Mouse (Mus musculus) liver, embryonic 11.5 days (tissue): ENCODE results near the gene Rims1. TPM values are rescaled to one million over a fixed set of nuclear protein-coding genes. Genes with fewer than 3 reads are reported as not detected.

ENCODE experiments used
- ATAC-seq: fragments of 200-750 bp; cut with Nextera tagmentation; replicated peaks from 2 replicates; pipeline ENCODE4 v1.8.0; 2017; ENCODE audit warnings: moderate number of reproducible peaks, mild to moderate bottlenecking, moderate TSS enrichment, moderate library complexity; ENCODE audit not compliant: low FRiP score
- DNase-seq: peaks from one replicate; pipeline ENCODE4 v3.0.0-alpha.2; 2017; ENCODE audit warnings: low spot score
- H3K27ac ChIP-seq: fragments of 300-500 bp; sonication (generic); 2 replicates; pipeline ENCODE4 v1.5.1; 2014; ENCODE audit warnings: mild to moderate bottlenecking, low read depth, low read length, control low read depth
- H3K27me3 ChIP-seq: fragments of 300-500 bp; sonication (generic); replicated peaks from 2 replicates; pipeline ENCODE4 v1.6.1; 2014; ENCODE audit warnings: low read length, mixed read lengths; ENCODE audit not compliant: control insufficient read depth, insufficient read depth
- H3K36me3 ChIP-seq: fragments of 300-500 bp; sonication (generic); 2 replicates; pipeline ENCODE4 v1.6.1; 2014; ENCODE audit warnings: mild to moderate bottlenecking, low read length, moderate library complexity, mixed read lengths; ENCODE audit not compliant: control insufficient read depth, insufficient read depth
- H3K4me1 ChIP-seq: fragments of 300-500 bp; sonication (generic); replicated peaks from 2 replicates; pipeline ENCODE4 v1.6.1; 2014; ENCODE audit warnings: low read length, mixed read lengths; ENCODE audit not compliant: control insufficient read depth, insufficient read depth
- H3K4me2 ChIP-seq: fragments of 300-500 bp; sonication (generic); 2 replicates; pipeline ENCODE4 v1.6.1; 2014; ENCODE audit warnings: mild to moderate bottlenecking, control low read depth, moderate library complexity
- H3K4me3 ChIP-seq: fragments of 300-500 bp; sonication (generic); 2 replicates; pipeline ENCODE4 v1.5.1; 2014; ENCODE audit warnings: low read depth, low read length, control low read depth
- H3K9ac ChIP-seq: fragments of 300-500 bp; sonication (generic); 2 replicates; pipeline ENCODE4 v1.6.1; 2014; ENCODE audit warnings: low read depth, low read length, control low read depth
- H3K9me3 ChIP-seq: fragments of 300-500 bp; sonication (generic); 2 replicates; pipeline ENCODE4 v1.6.1; 2016; ENCODE audit warnings: low read length, inconsistent platforms, mixed read lengths; ENCODE audit not compliant: control insufficient read depth
- WGBS: fragments of 180-500 bp; shearing (Covaris S2); extraction: QIAGEN DNeasy Blood & Tissue Kit; methylation state at CpG from one replicate; pipeline ENCODE4 v1.1.7; 2014; 5-methylcytosine and 5-hydroxymethylcytosine counted together
- polyA plus RNA-seq: library from polyadenylated mRNA; unstranded; fragments of >200 nt; fragmentation: Nextera tagmentation; extraction: Ambion mirVana; gene quantifications from 2 replicates; pipeline ENCODE4 v1.2.1, GENCODE M21; 2014

Gene Rims1
- polyA plus RNA-seq, 1 experiment from 2014 or later = 1.1 TPM

- H3K4me1 ChIP-seq = no peaks in the 10 kb centered on the region
- no peak overlapping the region for H3K4me3 ChIP-seq
- no peak overlapping the region for H3K4me2 ChIP-seq
- ATAC-seq (no peak), DNase-seq (no peak)
- H3K27ac ChIP-seq = no peak overlapping the region
- H3K36me3 ChIP-seq = no peaks in the 10 kb centered on the region
- H3K9ac ChIP-seq = no peak overlapping the region
- H3K9me3 ChIP-seq = no peaks in the 10 kb centered on the region
- 83% methylated on average over 1 of the region's 1 CpGs for WGBS
- H3K27me3 ChIP-seq = no peaks in the 10 kb centered on the region
Observed at GRCm38 (mm10) chr1:22279954-22280353, 525.8 kb downstream of the Rims1 start.

GRCm38 (mm10) chr1:22274081-22274480 lies 531.7 kb downstream of the Rims1 start:
- Histone ChIP-seq H3K4me3 (no peak overlapping the region), H3K27me3 (no peaks in the 10 kb centered on the region), H3K4me1 (no peaks in the 10 kb centered on the region), H3K36me3 (no peaks in the 10 kb centered on the region), H3K4me2 (no peak overlapping the region), H3K9me3 (no peaks in the 10 kb centered on the region), H3K9ac (no peak overlapping the region), H3K27ac (no peak overlapping the region)
- no peak for ATAC-seq
- DNase-seq = no peak
- WGBS = 74% methylated on average over 2 of the region's 2 CpGs

- H3K27me3 ChIP-seq = no peaks in the 10 kb centered on the region
- H3K4me1 ChIP-seq = no peaks in the 10 kb centered on the region
- H3K27ac ChIP-seq = no peak overlapping the region
- WGBS = 69% methylated on average over 5 of the region's 5 CpGs
- no peak overlapping the region for H3K9ac ChIP-seq
- no peak for DNase-seq
- H3K4me3 ChIP-seq = no peak overlapping the region
- H3K4me2 ChIP-seq = no peak overlapping the region
- H3K9me3 ChIP-seq = no peaks in the 10 kb centered on the region
- H3K36me3 ChIP-seq = no peaks in the 10 kb centered on the region
- ATAC-seq = no peak
Observed at GRCm38 (mm10) chr1:22270131-22270530, 535.7 kb downstream of the Rims1 start.

- no peak for ATAC-seq
Observed at GRCm38 (mm10) chr1:22268581-22269359, 537.0 kb downstream of the Rims1 start.

GRCm38 (mm10) chr1:22266491-22266890 lies 539.3 kb downstream of the Rims1 start:
- no peaks in the 10 kb centered on the region for H3K9me3 ChIP-seq
- no peaks in the 10 kb centered on the region for H3K4me1 ChIP-seq
- DNase-seq = no peak
- no peak for ATAC-seq
- no peak overlapping the region for H3K9ac ChIP-seq
- no peak overlapping the region for H3K4me3 ChIP-seq
- no peaks in the 10 kb centered on the region for H3K27me3 ChIP-seq
- H3K27ac ChIP-seq = no peak overlapping the region
- no peak overlapping the region for H3K4me2 ChIP-seq
- no peaks in the 10 kb centered on the region for H3K36me3 ChIP-seq
- 68% methylated on average over 10 of the region's 10 CpGs for WGBS

More at GRCm38 (mm10) chr1:22268581-22269359, 537.0 kb downstream of the Rims1 start:
- no peaks in the 10 kb centered on the region for H3K4me1 ChIP-seq
- no peak overlapping the region for H3K4me2 ChIP-seq
- no peak overlapping the region for H3K9ac ChIP-seq
- H3K27me3 ChIP-seq = no peaks in the 10 kb centered on the region
- peak; percentile 52 for DNase-seq
- H3K27ac ChIP-seq = no peak overlapping the region
- no peak overlapping the region for H3K4me3 ChIP-seq
- no peaks in the 10 kb centered on the region for H3K36me3 ChIP-seq
- WGBS = 35% methylated on average over 15 of the region's 15 CpGs
- H3K9me3 ChIP-seq = no peaks in the 10 kb centered on the region

GRCm38 (mm10) chr1:22265528-22265927 lies 540.3 kb downstream of the Rims1 start:
- H3K9ac ChIP-seq = no peak overlapping the region
- H3K27me3 ChIP-seq = no peaks in the 10 kb centered on the region
- no peaks in the 10 kb centered on the region for H3K9me3 ChIP-seq
- no peaks in the 10 kb centered on the region for H3K4me1 ChIP-seq
- no peak overlapping the region for H3K4me2 ChIP-seq
- 60% methylated on average over 3 of the region's 3 CpGs for WGBS
- ATAC-seq = no peak
- H3K4me3 ChIP-seq = no peak overlapping the region
- no peaks in the 10 kb centered on the region for H3K36me3 ChIP-seq
- no peak overlapping the region for H3K27ac ChIP-seq
- DNase-seq = no peak

GRCm38 (mm10) chr1:22262169-22262950 lies 543.4 kb downstream of the Rims1 start:
- H3K27ac ChIP-seq = no peak overlapping the region
- H3K9ac ChIP-seq = no peak overlapping the region
- ATAC-seq = no peak
- no peaks in the 10 kb centered on the region for H3K4me1 ChIP-seq
- H3K27me3 ChIP-seq = no peaks in the 10 kb centered on the region
- 59% methylated on average over 6 of the region's 6 CpGs for WGBS
- no peak overlapping the region for H3K4me3 ChIP-seq
- no peaks in the 10 kb centered on the region for H3K9me3 ChIP-seq
- DNase-seq = no peak
- H3K4me2 ChIP-seq = no peak overlapping the region
- no peaks in the 10 kb centered on the region for H3K36me3 ChIP-seq

- no peaks in the 10 kb centered on the region for H3K4me1 ChIP-seq
- ATAC-seq (no peak), DNase-seq (no peak)
- H3K4me3 ChIP-seq = no peak overlapping the region
- no peak overlapping the region for H3K4me2 ChIP-seq
- H3K9ac ChIP-seq = no peak overlapping the region
- no peaks in the 10 kb centered on the region for H3K27me3 ChIP-seq
- H3K27ac ChIP-seq = no peak overlapping the region
- WGBS = 68% methylated on average over 4 of the region's 4 CpGs
- H3K9me3 ChIP-seq = no peaks in the 10 kb centered on the region
- no peaks in the 10 kb centered on the region for H3K36me3 ChIP-seq
Observed at GRCm38 (mm10) chr1:22261702-22262101, 544.1 kb downstream of the Rims1 start.
